Mouse (Mus musculus) lung, postnatal 4 days (tissue): ENCODE data around the gene Smg1.

Experiments used
- DNase-seq, 2 experiments: peaks; one replicate each; pipeline ENCODE4 v3.0.0; 2021

Gene Smg1

DNA sequence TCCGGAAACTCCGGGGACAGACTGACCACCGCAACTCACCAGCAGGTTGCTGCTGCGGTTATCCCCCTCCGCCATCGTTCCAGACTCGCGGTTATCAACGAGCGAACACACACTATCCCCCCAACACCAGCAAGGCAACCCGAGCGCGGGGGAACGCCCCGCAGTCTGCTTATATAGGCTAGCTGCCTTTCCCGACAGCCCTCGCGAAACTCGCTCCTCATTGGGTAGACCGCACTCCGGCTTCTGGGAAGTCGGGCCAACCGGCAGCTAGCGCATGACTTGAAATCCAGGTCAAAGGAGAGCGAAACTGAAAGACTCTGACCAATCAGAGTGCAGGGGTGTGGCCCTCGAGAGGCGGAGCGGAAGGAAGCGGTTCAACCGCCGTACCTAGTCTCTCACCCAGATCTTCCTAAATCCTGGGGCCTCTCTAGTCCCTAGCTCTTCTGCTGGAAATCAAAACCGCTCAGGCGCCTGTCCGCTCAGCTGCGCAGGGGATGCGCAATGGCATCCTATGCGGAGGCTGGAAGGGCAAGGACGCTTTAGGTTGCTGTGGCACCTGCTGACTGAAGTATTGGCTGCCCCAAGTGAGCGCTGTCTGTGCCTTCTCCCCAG lies 113.9 kb downstream of the Smg1 start, which contains the start of gene Arl6ip1:
TSS of gene Arl6ip1 (minus strand) at position 233 of the 612 bp plus-strand sequence.
- peak; percentile 98 to 99 for DNase-seq

- no peak for DNase-seq
Measured at GRCm38 (mm10) chr7:118128925-118129429, 114.5 kb downstream of the Smg1 start.

DNA sequence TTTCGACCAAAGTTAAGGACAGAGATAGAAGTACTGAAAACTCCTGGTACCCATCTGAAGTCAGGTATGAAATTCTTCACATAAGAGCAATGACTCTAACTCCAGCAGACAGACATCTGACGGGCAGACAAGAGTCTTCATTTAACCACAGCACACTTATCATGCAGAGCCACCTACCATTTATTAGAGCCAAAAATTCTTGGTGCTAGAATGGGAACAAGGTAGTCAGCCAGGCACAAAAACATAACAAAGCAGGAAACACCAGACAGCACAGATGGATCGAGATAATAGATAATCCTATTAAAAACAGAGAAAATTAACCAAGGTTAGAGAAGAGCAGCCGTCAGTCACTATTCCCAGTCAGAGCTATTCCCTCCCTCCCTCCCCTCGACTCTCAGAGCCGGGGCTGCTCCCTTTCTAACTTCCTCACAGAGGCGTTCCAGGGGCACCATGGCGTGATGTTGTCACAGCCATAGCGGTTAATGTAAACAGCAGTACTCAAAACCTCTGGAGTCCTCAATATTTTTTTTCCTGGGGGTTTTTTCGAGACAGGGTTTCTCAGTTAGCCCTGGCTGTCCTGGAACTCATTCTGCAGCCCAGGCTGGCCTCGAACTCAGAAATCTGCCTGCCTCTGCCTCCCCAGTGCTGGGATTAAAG lies 117.1 kb downstream of the Smg1 start:
- no peak for DNase-seq

GRCm38 (mm10) chr7:118125736-118126135 lies 117.7 kb downstream of the Smg1 start:
- no peak for DNase-seq

DNA sequence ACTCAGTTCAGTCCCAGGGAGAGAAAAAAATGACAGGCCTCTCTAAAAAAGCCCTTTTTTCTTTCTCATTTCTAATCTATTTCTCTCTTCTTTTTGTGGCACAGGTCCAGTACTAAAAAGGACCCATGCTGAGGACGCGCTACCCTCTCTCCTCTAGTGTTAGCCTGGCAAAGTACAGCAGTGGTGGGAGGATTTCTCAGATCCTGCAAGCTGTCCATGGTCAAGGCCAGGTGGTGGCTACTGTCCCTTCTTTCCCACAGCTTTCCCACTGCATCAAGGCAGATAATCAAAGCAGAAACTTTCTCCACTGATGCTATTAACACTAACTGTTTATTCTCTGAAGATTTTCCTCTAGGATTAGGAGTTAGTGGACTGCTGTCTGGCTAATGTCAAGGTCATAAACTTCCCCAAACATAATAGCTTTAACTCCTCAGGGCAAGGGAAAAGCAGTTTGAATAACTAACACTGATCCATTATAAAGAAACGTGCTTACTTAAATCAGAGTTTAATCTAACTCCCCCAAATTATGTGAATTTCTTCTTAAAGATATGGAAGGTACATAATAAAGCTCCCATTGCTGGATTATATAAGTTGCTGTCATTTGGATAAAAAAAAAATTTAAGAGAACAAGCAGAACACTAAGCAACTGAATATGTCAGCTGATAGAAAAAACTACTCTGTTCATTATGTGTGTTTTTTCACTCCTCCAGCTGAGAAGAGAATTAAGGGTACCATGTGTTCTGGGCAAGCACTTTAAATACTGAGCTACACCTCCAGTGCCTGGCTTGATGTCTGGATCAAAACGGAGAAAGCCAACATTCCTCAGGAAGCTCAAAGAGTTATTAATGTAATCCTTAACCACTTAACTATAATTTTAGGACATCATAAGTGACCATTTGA lies 119.7 kb downstream of the Smg1 start:
- peak in 1 of 2 experiments; percentile 27 for DNase-seq

- no peak for DNase-seq
Measured at GRCm38 (mm10) chr7:118122235-118122634, 121.2 kb downstream of the Smg1 start.

DNA sequence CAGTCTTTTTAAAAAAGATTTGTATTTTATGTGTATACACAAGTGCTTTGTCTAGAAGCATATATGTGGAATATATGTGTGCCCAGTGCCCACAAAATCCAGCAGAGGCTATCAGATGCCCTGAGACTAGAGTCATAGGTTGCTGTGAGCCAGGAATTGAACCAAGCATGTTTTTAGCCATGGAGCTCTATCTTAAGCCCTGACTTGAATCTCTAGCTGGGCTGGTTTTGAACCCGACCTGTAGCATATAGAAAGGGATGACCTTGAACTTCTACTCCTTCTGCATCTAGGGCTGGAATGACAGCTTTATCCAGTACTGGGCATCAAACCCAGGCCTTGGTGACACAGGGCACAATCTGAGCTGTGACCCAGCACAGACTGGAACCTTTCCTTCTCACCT lies 122.8 kb downstream of the Smg1 start:
- no peak for DNase-seq

- DNase-seq: peak in 1 of 2 experiments; percentile 41
Measured at GRCm38 (mm10) chr7:118119946-118120345, 123.5 kb downstream of the Smg1 start.

- peak; percentile 63 to 70 for DNase-seq
Measured at GRCm38 (mm10) chr7:118119142-118119541, 124.3 kb downstream of the Smg1 start.

DNA sequence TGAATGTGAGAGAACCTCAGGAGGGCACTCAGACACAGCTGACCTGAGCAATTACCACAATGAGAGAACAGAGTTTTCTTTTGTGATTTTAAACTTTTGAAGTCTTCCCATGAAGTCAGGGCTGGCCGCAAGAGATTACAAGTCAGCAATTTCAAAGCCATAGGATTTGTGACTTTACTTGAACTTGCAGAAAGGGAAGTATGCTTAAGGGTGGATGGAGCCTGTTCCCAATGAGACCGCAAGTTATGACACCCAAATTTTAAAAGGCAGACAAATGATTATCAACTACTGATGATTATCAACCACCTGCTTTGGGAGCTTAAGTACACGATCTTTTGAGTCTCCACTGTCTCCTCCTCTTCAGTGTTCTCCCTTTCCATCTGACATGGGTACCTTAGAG lies 125.0 kb downstream of the Smg1 start:
- DNase-seq: no peak

- no peak for DNase-seq
Measured at GRCm38 (mm10) chr7:118117539-118118210, 125.8 kb downstream of the Smg1 start.

DNA sequence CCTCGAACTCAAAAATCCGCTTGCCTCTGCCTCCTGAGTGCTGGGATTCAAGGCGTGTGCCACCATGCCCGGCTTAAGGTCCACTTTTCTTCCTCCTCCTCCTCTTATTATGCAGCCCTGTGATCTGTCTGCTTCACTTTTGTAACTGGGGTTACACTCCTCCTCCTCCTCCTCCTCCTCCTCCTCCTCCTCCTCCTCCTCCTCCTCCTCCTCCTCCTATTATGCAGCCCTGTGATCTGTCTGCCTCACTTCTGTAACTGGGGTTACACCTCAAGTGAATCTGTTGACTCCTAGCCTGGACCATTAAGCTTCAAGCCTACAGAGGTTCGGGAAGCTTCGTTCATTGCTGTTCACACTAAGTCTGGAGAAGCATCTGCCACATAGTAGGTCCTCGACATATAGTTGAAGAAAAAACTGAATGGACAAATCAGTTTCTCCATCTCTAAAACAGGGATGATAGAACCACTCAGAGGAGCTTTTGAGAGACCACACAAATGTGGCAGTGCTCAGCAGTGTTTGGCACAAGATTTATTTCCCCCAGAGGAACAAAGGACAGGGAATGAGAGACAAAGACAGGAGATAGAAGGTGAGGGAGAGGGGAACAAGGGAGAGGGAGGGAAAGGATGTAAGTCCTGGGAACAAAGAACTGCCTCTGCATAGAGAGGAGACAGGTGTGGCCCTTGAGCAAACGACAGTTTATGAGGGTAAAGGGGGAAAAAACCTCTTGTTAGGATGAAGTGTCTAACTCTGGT lies 126.5 kb downstream of the Smg1 start:
- DNase-seq: no peak

GRCm38 (mm10) chr7:118115877-118116568 lies 127.4 kb downstream of the Smg1 start, which contains the start of gene Rps15a:
Gene Rps15a (minus strand): TSS chr7:118116188.
- DNase-seq: peak; percentile 95

GRCm38 (mm10) chr7:118115533-118115876 lies 128.0 kb downstream of the Smg1 start:
- DNase-seq: no peak

- no peak for DNase-seq
Measured at GRCm38 (mm10) chr7:118113541-118114297, 129.8 kb downstream of the Smg1 start.

DNA sequence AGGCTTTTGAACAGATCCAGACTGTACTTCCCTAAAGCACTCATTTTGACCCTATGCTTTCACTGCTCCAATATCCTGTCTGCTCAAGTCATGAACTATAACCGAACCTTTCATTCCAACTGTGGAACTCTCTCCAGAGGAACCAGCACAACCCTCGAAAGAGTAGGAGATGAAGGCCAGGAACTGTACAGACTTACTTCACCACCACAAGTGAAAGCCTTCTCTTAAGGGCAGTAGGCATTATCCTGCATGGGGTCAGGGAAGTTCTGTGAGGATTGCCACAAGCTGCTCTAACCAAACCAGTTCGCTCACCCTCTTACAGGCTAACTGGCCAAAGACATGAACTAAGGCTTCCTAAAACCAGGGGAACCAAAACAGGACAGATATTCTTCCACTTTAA lies 132.3 kb downstream of the Smg1 start:
- DNase-seq: no peak

- DNase-seq: no peak
Measured at GRCm38 (mm10) chr7:118107671-118108070, 135.8 kb downstream of the Smg1 start.

- no peak for DNase-seq
Measured at GRCm38 (mm10) chr7:118104458-118105052, 138.9 kb downstream of the Smg1 start.

DNA sequence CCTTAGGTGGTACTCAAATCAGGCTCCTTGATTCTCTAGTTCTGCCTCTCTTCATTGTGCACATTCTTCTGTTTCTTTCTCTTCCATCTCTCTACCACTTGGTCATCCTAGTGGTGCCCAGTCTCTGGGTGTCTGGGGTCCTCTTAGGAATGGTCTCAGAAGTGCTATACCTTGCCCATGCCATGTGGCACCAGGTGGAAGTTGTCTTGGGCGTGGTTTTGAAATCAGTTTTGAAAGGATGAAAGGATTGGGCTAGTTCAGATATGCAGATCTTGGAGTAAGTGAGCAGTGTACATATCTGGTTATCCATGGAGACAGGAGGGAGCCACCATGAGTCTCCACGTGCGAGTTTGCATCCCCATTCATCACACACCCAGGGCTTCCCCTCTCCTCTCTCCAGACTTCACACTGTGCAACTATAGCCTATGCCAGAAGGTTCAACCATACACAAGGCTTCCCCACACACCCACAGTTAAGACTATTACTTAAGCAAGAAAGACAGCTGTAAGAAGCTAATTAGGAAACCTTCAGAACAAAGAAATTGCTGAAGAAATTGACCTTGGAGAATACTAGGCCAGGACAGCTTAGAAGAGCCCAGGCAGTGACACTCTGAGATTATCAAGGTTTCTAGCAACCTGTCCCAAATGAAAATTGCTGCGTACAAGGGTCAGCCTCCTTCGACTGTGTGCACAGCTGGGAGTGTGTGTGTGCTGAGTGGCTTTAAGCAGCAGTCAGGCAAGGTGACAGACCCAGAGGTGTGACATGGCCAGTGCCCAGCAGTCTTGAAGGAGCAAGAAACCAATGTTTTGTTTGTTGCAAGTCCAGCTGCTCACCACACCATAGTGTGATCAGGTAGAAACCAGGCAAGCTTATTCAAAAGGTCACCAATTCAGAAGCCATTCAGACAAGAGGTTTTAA lies 139.7 kb downstream of the Smg1 start:
- DNase-seq: no peak
